Mouse (Mus musculus): ENCODE measurements at regions not wholly inside any gene's neighbourhood (a gene's known extent, or its start where the extent isn't known, plus 50 kb on each side); places are given as distances from the start of the nearest gene placed in this dataset.

GRCm38 (mm10) chr6:15639809-15640479 lies 80.5 kb upstream of the Mdfic start:
- no peak overlapping the region for H3K4me3 ChIP-seq
- 30% methylated on average over 5 of the region's 5 CpGs for WGBS
- H3K36me3 ChIP-seq (replicated peaks): no peaks in the 10 kb centered on the region
- DNase-seq (ENCODE audit: low spot score): no peak
- H3K9me3 ChIP-seq: no peaks in the 10 kb centered on the region
- H3K27ac ChIP-seq (replicated peaks): no peak overlapping the region
- H3K27me3 ChIP-seq (replicated peaks; ENCODE audit: low read depth, poor library complexity, severe bottlenecking): no peaks in the 10 kb centered on the region
- H3K4me1 ChIP-seq: peaks cover 13% of the 10 kb centered on the region

GRCm38 (mm10) chr6:15644311-15644710 lies 76.2 kb upstream of the Mdfic start:
- Histone ChIP-seq H3K27ac (replicated peaks) (no peak overlapping the region), H3K36me3 (replicated peaks) (no peaks in the 10 kb centered on the region), H3K4me1 (peaks cover 11% of the 10 kb centered on the region), H3K9me3 (no peaks in the 10 kb centered on the region), H3K27me3 (replicated peaks; ENCODE audit: low read depth, poor library complexity, severe bottlenecking) (no peaks in the 10 kb centered on the region), H3K4me3 (no peak overlapping the region)
- no peak for DNase-seq (ENCODE audit: low spot score)

GRCm38 (mm10) chr6:15647499-15647898 lies 73.0 kb upstream of the Mdfic start:
- Histone ChIP-seq H3K4me1 (no peaks in the 10 kb centered on the region), H3K27me3 (replicated peaks; ENCODE audit: low read depth, poor library complexity, severe bottlenecking) (no peaks in the 10 kb centered on the region), H3K36me3 (replicated peaks) (no peaks in the 10 kb centered on the region), H3K9me3 (no peaks in the 10 kb centered on the region), H3K27ac (replicated peaks) (no peak overlapping the region), H3K4me3 (no peak overlapping the region)
- WGBS: 93% methylated on average over 2 of the region's 2 CpGs
- no peak for DNase-seq (ENCODE audit: low spot score)

Measured in embryonic facial prominence, embryonic 10.5 days (tissue).